Mouse (Mus musculus) heart, postnatal 0 days (tissue): ENCODE measurements around the gene Ern1. TPM values are rescaled to one million over a fixed set of nuclear protein-coding genes. Genes with fewer than 3 reads are reported as not detected.

Experiments
- ATAC-seq: fragments of 200-750 bp; cut with Nextera tagmentation; 2 replicates; pipeline ENCODE4 v1.8.0; 2017; ENCODE audit warnings: low read depth, moderate number of reproducible peaks, moderate library complexity; ENCODE audit not compliant: insufficient read depth
- DNase-seq: peaks from one replicate; pipeline ENCODE4 v3.0.0-alpha.2; 2016; ENCODE audit warnings: low spot score
- H3K27ac ChIP-seq: fragments of 300-500 bp; sonication (generic); 2 replicates; pipeline ENCODE4 v1.5.1; 2014; ENCODE audit warnings: low read depth, mild to moderate bottlenecking
- H3K27me3 ChIP-seq: fragments of 300-500 bp; sonication (generic); 2 replicates; pipeline ENCODE4 v1.6.1; 2014; ENCODE audit warnings: low read length, mixed read lengths; ENCODE audit not compliant: control insufficient read depth, insufficient read depth
- H3K36me3 ChIP-seq: fragments of 300-500 bp; sonication (generic); replicated peaks from 2 replicates; pipeline ENCODE4 v1.6.1; 2014; ENCODE audit warnings: low read length, mixed read lengths; ENCODE audit not compliant: control insufficient read depth, insufficient read depth
- H3K4me1 ChIP-seq: fragments of 300-500 bp; sonication (generic); 2 replicates; pipeline ENCODE4 v1.6.1; 2014; ENCODE audit warnings: antibody characterized with exemption; ENCODE audit not compliant: control insufficient read depth, insufficient read depth
- H3K4me2 ChIP-seq: fragments of 300-500 bp; sonication (generic); 2 replicates; pipeline ENCODE4 v1.6.1; 2014; ENCODE audit warnings: low read depth, mild to moderate bottlenecking, low read length, moderate library complexity
- H3K4me3 ChIP-seq: fragments of 300-500 bp; sonication (generic); 2 replicates; pipeline ENCODE4 v1.5.1; 2014; ENCODE audit warnings: low read depth, low read length
- H3K9ac ChIP-seq: fragments of 300-500 bp; sonication (generic); replicated peaks from 2 replicates; pipeline ENCODE4 v1.6.1; 2014; ENCODE audit warnings: low read depth, low read length, mixed read lengths
- H3K9me3 ChIP-seq: fragments of 300-500 bp; sonication (generic); replicated peaks from 2 replicates; pipeline ENCODE4 v1.6.1; 2016; ENCODE audit warnings: low read length; ENCODE audit not compliant: control insufficient read depth
- CTCF ChIP-seq: IDR thresholded peaks from 2 replicates; pipeline ENCODE4 v1.5.1; 2016; ENCODE audit warnings: antibody characterized with exemption, control low read depth, low read depth
- EP300 ChIP-seq: IDR thresholded peaks from 2 replicates; pipeline ENCODE4 v1.6.1; 2016; ENCODE audit warnings: antibody characterized with exemption, low read depth
- WGBS: fragments of 180-500 bp; shearing (Covaris S2); extraction: QIAGEN DNeasy Blood & Tissue Kit; methylation state at CpG from one replicate; pipeline ENCODE4 v1.1.7; 2014; 5-methylcytosine and 5-hydroxymethylcytosine counted together
- polyA plus RNA-seq: library from polyadenylated mRNA; unstranded; fragments of >200 nt; fragmentation: Nextera tagmentation; extraction: Ambion mirVana; gene quantifications from 2 replicates; pipeline ENCODE4 v1.2.1, GENCODE M21; 2015
- total RNA-seq: library from RNA; depleted of rRNA; stranded (reverse); fragments of >200 nt; gene quantifications from 2 replicates; pipeline ENCODE4 v1.2.3, GENCODE M21; 2014; ENCODE audit warnings: low replicate concordance

Ern1 gene
- total and polyA plus RNA-seq, 2 experiments from 2014 or later: 2.6 to 5.0 TPM

DNA sequence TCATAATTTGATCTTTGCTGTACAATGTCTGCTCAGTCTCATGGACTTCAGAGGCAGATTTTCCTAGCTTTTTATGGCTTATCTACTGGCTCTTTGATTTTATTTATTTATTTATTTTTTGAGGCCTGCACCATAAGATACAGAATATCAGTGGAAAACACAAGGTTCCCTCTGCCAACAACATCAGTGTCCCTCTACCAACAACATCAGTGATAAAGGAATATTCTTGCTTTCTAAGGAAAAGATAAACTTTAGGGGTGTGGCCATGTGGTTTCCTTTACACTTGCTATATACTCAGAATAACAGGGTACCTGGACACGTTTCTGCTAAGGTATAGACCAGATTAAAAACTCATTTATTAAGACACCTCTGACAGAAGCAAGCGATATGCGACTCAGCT lies 48.3 kb downstream of the Ern1 start:
- no peak overlapping the region for H3K27ac ChIP-seq
- H3K9me3 ChIP-seq: no peaks in the 10 kb centered on the region
- no peaks in the 10 kb centered on the region for H3K27me3 ChIP-seq
- TF ChIP-seq CTCF (no peak), EP300 (no peak)
- H3K36me3 ChIP-seq: 0 out of 2 replicates have a peak, but pooled peaks cover under 1% of the 10 kb centered on the region
- H3K9ac ChIP-seq: no peak overlapping the region
- H3K4me1 ChIP-seq: no peaks in the 10 kb centered on the region
- 73% methylated on average over 3 of the region's 3 CpGs for WGBS
- DNase-seq (no peak), ATAC-seq (no peak)
- no peak overlapping the region for H3K4me2 ChIP-seq
- H3K4me3 ChIP-seq: no peak overlapping the region

- Histone ChIP-seq H3K9me3 (no peaks in the 10 kb centered on the region), H3K4me2 (no peak overlapping the region), H3K36me3 (peaks cover 7% of the 10 kb centered on the region), H3K27ac (no peak overlapping the region), H3K27me3 (no peaks in the 10 kb centered on the region), H3K4me1 (no peaks in the 10 kb centered on the region), H3K4me3 (no peak overlapping the region), H3K9ac (no peak overlapping the region)
- ATAC-seq (no peak), DNase-seq (no peak)
- WGBS: 40% methylated on average over 4 of the region's 4 CpGs
- no peak for TF ChIP-seq EP300
- no peak for TF ChIP-seq CTCF
Measured at GRCm38 (mm10) chr11:106438524-106439177, 49.0 kb downstream of the Ern1 start.

DNA sequence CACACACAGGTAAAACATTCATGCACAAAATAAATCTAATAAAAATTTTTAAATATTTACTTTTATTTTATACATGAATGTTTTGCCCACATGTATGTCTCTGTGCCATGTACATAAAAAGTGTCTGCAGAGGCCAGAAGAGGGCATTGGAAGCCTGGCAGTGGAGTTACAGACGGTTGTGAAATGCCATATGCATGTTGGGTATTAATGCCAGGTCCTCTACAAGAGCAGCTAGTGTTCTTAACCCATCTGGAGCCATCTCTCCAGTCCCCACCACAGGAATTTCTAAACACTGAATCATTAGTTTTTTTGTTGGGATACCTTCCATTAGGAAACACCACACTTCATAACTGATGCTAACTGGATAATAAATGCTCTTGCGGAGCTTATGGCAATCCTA lies 50.1 kb downstream of the Ern1 start:
- H3K27ac ChIP-seq: no peak overlapping the region
- 90% methylated on average over 2 of the region's 2 CpGs for WGBS
- no peak for DNase-seq

DNA sequence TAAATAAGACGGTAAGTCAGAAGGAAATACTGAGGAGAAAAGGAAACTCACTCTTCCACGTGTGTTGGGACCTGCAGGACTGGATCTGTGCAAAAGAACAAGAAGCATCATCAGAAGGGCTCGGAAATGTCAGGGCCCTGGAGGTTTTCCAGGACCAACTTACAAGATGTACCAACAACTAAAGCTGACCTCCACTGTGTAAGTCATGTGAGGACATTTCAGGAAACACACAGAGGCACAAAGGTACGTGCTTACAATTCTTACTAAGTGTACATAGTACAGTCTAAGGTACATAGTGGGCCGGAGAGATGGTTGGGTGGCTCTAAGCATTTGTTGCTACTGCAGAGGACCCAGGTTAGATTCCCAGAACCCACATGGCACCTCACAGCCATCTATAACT lies 50.6 kb downstream of the Ern1 start:
- no peak overlapping the region for H3K4me2 ChIP-seq
- WGBS: 83% methylated on average over 5 of the region's 5 CpGs

More for the DNA sequence above, 50.1 kb downstream of the Ern1 start:
- ATAC-seq: no peak
- Histone ChIP-seq H3K4me2 (no peak overlapping the region), H3K4me3 (no peak overlapping the region), H3K27me3 (no peaks in the 10 kb centered on the region), H3K9ac (no peak overlapping the region), H3K4me1 (no peaks in the 10 kb centered on the region), H3K9me3 (no peaks in the 10 kb centered on the region), H3K36me3 (peaks cover 10% of the 10 kb centered on the region)
- TF ChIP-seq CTCF (no peak), EP300 (no peak)

GRCm38 (mm10) chr11:106430392-106430791 lies 57.3 kb downstream of the Ern1 start:
- TF ChIP-seq CTCF (no peak), EP300 (no peak)
- Histone ChIP-seq H3K9me3 (no peaks in the 10 kb centered on the region), H3K36me3 (peaks cover 16% of the 10 kb centered on the region), H3K4me2 (no peak overlapping the region), H3K27me3 (no peaks in the 10 kb centered on the region), H3K4me1 (no peaks in the 10 kb centered on the region), H3K27ac (no peak overlapping the region), H3K9ac (no peak overlapping the region), H3K4me3 (no peak overlapping the region)
- ATAC-seq (no peak), DNase-seq (no peak)
- WGBS: 89% methylated on average over 5 of the region's 5 CpGs

More for the DNA sequence above, 50.6 kb downstream of the Ern1 start:
- H3K9me3 ChIP-seq: no peaks in the 10 kb centered on the region
- H3K36me3 ChIP-seq: peaks cover 10% of the 10 kb centered on the region
- no peaks in the 10 kb centered on the region for H3K27me3 ChIP-seq
- H3K27ac ChIP-seq: no peak overlapping the region
- H3K4me1 ChIP-seq: no peaks in the 10 kb centered on the region
- no peak for ATAC-seq
- no peak overlapping the region for H3K4me3 ChIP-seq
- TF ChIP-seq EP300 (no peak), CTCF (no peak)
- no peak overlapping the region for H3K9ac ChIP-seq
- no peak for DNase-seq

DNA sequence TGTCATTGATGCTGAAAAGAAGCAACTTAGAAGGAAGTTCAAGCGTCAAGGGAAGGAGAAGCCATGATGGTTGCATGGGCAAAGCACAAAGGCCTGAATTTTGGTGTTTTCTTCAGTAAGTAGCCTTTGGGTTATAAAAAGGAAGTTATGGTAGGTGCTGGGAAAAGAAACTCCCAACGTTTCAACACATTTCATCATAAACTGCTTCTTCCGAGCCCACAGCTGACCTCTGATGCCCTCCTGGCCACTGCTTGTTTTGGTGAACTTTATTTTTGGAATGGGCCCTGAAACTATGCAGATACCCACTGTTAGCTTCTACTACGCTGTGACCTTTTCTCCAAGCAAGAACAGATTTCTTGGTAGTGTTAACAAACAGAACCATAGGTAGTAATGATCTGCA lies 58.0 kb downstream of the Ern1 start:
- Histone ChIP-seq H3K4me1 (no peaks in the 10 kb centered on the region), H3K9me3 (no peaks in the 10 kb centered on the region), H3K36me3 (peaks cover 20% of the 10 kb centered on the region), H3K9ac (no peak overlapping the region), H3K27ac (no peak overlapping the region), H3K4me3 (no peak overlapping the region), H3K27me3 (no peaks in the 10 kb centered on the region), H3K4me2 (no peak overlapping the region)
- no peak for DNase-seq
- no peak for TF ChIP-seq CTCF
- TF ChIP-seq EP300: no peak
- no peak for ATAC-seq
- 64% methylated on average over 4 of the region's 4 CpGs for WGBS
